Mouse (Mus musculus): ENCODE measurements at regions not wholly inside any gene's neighbourhood (a gene's known extent, or its start where the extent isn't known, plus 50 kb on each side); places are given as distances from the start of the nearest gene placed in this dataset.

GRCm38 (mm10) chr10:101117158-101117557, 526.9 kb downstream of the 1700017N19Rik start:
- no peak for DNase-seq (ENCODE audit: extremely low read depth, low read depth, low spot score)

DNA sequence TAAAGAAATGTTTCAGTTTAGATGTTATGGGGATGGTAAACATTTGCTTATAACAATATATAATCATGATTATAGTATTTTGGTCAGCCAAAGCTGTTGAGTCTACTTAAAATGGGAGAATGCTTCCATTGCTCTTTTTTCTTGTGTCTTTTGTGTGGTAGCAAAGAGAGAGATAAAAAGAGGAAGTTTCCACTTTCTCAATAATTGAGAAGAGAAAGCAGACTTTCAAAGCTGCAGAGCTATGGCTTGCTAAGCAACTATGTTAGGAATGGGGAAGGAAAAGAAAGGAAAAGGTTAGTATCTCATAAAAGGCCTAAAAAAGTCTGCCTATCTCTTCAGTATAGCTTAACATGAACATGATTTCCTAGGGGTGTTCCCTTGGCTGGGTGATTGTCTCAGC, 529.9 kb downstream of the 1700017N19Rik start:
- DNase-seq (ENCODE audit: extremely low read depth, low read depth, low spot score), result no peak

DNA sequence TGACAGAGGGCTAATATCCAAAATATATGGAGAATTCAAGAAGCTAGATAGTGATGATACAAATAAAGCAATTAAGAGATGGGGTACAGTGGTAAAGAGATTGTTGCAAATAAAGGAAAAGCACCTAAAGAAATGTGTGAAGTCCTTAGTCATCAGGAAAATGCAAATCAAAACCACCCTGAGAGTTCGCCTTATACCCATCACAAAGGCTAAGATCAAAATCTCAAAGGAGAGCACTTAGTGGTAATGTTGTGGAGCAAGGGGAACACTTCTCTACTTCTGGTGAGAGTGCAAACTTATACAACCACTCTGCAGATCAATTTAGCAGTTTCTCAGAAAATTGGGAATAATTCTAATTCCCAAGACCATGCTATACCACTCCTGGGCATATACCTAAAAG, 514.2 kb upstream of the Mgat4c start:
- no peak for DNase-seq (ENCODE audit: extremely low read depth, low read depth, low spot score)

- no peak for DNase-seq (ENCODE audit: extremely low read depth, low read depth, low spot score)
These were observed 509.5 kb upstream of the Mgat4c start for GRCm38 (mm10) chr10:101171826-101172225.

DNA sequence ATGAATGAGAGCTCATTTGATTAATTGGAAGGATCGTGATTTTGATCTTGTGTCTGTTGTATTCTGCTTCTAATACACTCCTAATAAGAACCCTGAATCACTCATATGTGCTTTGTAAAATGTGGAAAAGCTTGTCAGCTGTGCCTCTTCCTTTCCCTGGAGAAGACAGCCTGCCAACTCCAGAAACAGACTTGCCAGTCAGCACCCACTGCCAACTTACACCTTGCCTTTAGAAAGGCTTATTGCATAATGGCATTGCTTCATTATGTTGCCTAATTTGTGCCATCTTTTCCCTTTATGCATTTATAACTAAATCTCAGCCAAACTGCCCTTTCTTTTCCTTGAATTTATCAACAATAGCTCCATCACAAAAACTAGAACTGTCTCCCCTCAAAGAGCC, 492.1 kb upstream of the Mgat4c start:
- peak; percentile 69 for DNase-seq (ENCODE audit: extremely low read depth, low read depth, low spot score)
